Mouse (Mus musculus): ENCODE data around the gene Ly6g6e. TPM values are rescaled to one million over a fixed set of nuclear protein-coding genes. Genes with fewer than 3 reads are reported as not detected.
A peak's percentile ranks its signal among the peaks of the same experiment; 100 is the strongest.
"Not testable (repeated sequence)": the region's sequence is repeated elsewhere in the genome, so short reads cannot be mapped to it uniquely, and the experiment has no call there.

Gene Ly6g6e
- polyA plus RNA-seq (2015; fragmentation: Nextera tagmentation; extraction: Ambion mirVana): 1.7 and 2.3 TPM in 2 replicates

GRCm38 (mm10) chr17:35076507-35077176 is at the start of gene Ly6g6e:
Ly6g6e (plus strand) TSS chr17:35076902.
- WGBS: 29% methylated on average over 10 of the region's 10 CpGs
- H3K4me1 ChIP-seq: peaks cover 23% of the 10 kb centered on the region
- H3K36me3 ChIP-seq (ENCODE audit: poor library complexity, severe bottlenecking): no peaks in the 10 kb centered on the region
- no peaks in the 10 kb centered on the region for H3K27me3 ChIP-seq
- peak; percentile 79; the same call in 1 of the 2 replicates for ATAC-seq
- peak within 1 kb of the TSS; percentile 16 for H3K4me3 ChIP-seq
- no peaks in the 10 kb centered on the region for H3K9me3 ChIP-seq (replicated peaks)
- H3K9ac ChIP-seq: peak within 1 kb of the TSS; percentile 43
- peak within 1 kb of the TSS; percentile 44; the same call in 1 of the 2 replicates for H3K27ac ChIP-seq
- H3K4me2 ChIP-seq: peak within 1 kb of the TSS; percentile 46

GRCm38 (mm10) chr17:35027277-35028068 is 49.2 kb upstream of the Ly6g6e start, which contains the start of gene Sapcd1:
Sapcd1 (minus strand) TSS chr17:35028016.
- Histone ChIP-seq H3K9ac (peak within 1 kb of the TSS; percentile 52), H3K27me3 (0 out of 2 replicates have a peak, but pooled peaks cover 4% of the 10 kb centered on the region), H3K4me2 (peak within 1 kb of the TSS; percentile 43), H3K4me1 (peaks cover 36% of the 10 kb centered on the region), H3K36me3 (ENCODE audit: poor library complexity, severe bottlenecking) (no peaks in the 10 kb centered on the region), H3K27ac (peak within 1 kb of the TSS; percentile 82), H3K9me3 (replicated peaks) (no peaks in the 10 kb centered on the region), H3K4me3 (peak within 1 kb of the TSS; percentile 17)
- ATAC-seq: peak; percentile 89
- WGBS: 24% methylated on average over 13 of the region's 13 CpGs

GRCm38 (mm10) chr17:35028315-35028714 is 48.4 kb upstream of the Ly6g6e start:
- H3K4me2 ChIP-seq: no peak overlapping the region
- no peaks in the 10 kb centered on the region for H3K36me3 ChIP-seq (ENCODE audit: poor library complexity, severe bottlenecking)
- 0 out of 2 replicates have a peak overlapping the region, but pooled peaks have one; percentile 37 for H3K9ac ChIP-seq
- H3K4me1 ChIP-seq: peaks cover 36% of the 10 kb centered on the region
- H3K27me3 ChIP-seq: 0 out of 2 replicates have a peak, but pooled peaks cover 4% of the 10 kb centered on the region
- no peaks in the 10 kb centered on the region for H3K9me3 ChIP-seq (replicated peaks)
- no peak overlapping the region for H3K4me3 ChIP-seq
- ATAC-seq: no peak
- 82% methylated on average over 2 of the region's 2 CpGs for WGBS
- H3K27ac ChIP-seq: peak overlapping the region; percentile 82; the same call in 1 of the 2 replicates

GRCm38 (mm10) chr17:35029691-35030532 is 46.8 kb upstream of the Ly6g6e start:
- Histone ChIP-seq H3K4me2 (peak overlapping the region; percentile 27; the same call in 1 of the 2 replicates), H3K9me3 (replicated peaks) (no peaks in the 10 kb centered on the region), H3K9ac (peak overlapping the region; percentile 35), H3K27ac (no peak overlapping the region), H3K27me3 (0 out of 2 replicates have a peak, but pooled peaks cover 4% of the 10 kb centered on the region), H3K36me3 (ENCODE audit: poor library complexity, severe bottlenecking) (no peaks in the 10 kb centered on the region), H3K4me3 (no peak overlapping the region), H3K4me1 (peaks cover 36% of the 10 kb centered on the region)
- 33% methylated on average over 19 of the region's 19 CpGs for WGBS
- ATAC-seq: no peak

GRCm38 (mm10) chr17:35031272-35031671 is 45.4 kb upstream of the Ly6g6e start:
- ATAC-seq: no peak
- H3K9ac ChIP-seq: no peak overlapping the region
- 91% methylated on average over 11 of the region's 11 CpGs for WGBS
- peaks cover 30% of the 10 kb centered on the region for H3K4me1 ChIP-seq
- H3K27me3 ChIP-seq: 0 out of 2 replicates have a peak, but pooled peaks cover 4% of the 10 kb centered on the region
- no peaks in the 10 kb centered on the region for H3K9me3 ChIP-seq (replicated peaks)
- no peak overlapping the region for H3K4me3 ChIP-seq
- H3K36me3 ChIP-seq (ENCODE audit: poor library complexity, severe bottlenecking): no peaks in the 10 kb centered on the region
- no peak overlapping the region for H3K27ac ChIP-seq
- H3K4me2 ChIP-seq: no peak overlapping the region

GRCm38 (mm10) chr17:35031880-35032279 is 44.8 kb upstream of the Ly6g6e start:
- peaks cover 25% of the 10 kb centered on the region for H3K4me1 ChIP-seq
- H3K4me2 ChIP-seq: no peak overlapping the region
- H3K36me3 ChIP-seq (ENCODE audit: poor library complexity, severe bottlenecking): no peaks in the 10 kb centered on the region
- no peak overlapping the region for H3K27ac ChIP-seq
- WGBS: 75% methylated on average over 6 of the region's 7 CpGs
- H3K27me3 ChIP-seq: 0 out of 2 replicates have a peak, but pooled peaks cover 4% of the 10 kb centered on the region
- H3K9ac ChIP-seq: no peak overlapping the region
- no peak for ATAC-seq
- no peak overlapping the region for H3K4me3 ChIP-seq
- H3K9me3 ChIP-seq (replicated peaks): no peaks in the 10 kb centered on the region

- H3K9ac ChIP-seq: no peak overlapping the region
- H3K36me3 ChIP-seq (ENCODE audit: poor library complexity, severe bottlenecking): no peaks in the 10 kb centered on the region
- 82% methylated on average over 8 of the region's 8 CpGs for WGBS
- H3K9me3 ChIP-seq (replicated peaks): no peaks in the 10 kb centered on the region
- peaks cover 22% of the 10 kb centered on the region for H3K4me1 ChIP-seq
- H3K4me3 ChIP-seq: no peak overlapping the region
- no peak overlapping the region for H3K4me2 ChIP-seq
- 0 out of 2 replicates have a peak, but pooled peaks cover 4% of the 10 kb centered on the region for H3K27me3 ChIP-seq
- no peak for ATAC-seq
- H3K27ac ChIP-seq: no peak overlapping the region
Observed at GRCm38 (mm10) chr17:35032323-35032870, 44.3 kb upstream of the Ly6g6e start.

GRCm38 (mm10) chr17:35033703-35034102 is 43.0 kb upstream of the Ly6g6e start:
- not testable (repeated sequence) for H3K4me2 ChIP-seq; H3K4me3 ChIP-seq; H3K36me3 ChIP-seq (ENCODE audit: poor library complexity, severe bottlenecking); H3K27ac ChIP-seq; ATAC-seq; H3K9ac ChIP-seq; H3K4me1 ChIP-seq; H3K27me3 ChIP-seq; H3K9me3 ChIP-seq (replicated peaks)
- 59% methylated on average over 1 of the region's 1 CpGs for WGBS

GRCm38 (mm10) chr17:35034896-35035295 is 41.8 kb upstream of the Ly6g6e start:
- H3K9ac ChIP-seq: no peak overlapping the region
- peaks cover 2% of the 10 kb centered on the region for H3K4me1 ChIP-seq
- H3K27ac ChIP-seq: no peak overlapping the region
- H3K4me3 ChIP-seq: no peak overlapping the region
- WGBS: 79% methylated on average over 6 of the region's 6 CpGs
- no peak for ATAC-seq
- no peaks in the 10 kb centered on the region for H3K9me3 ChIP-seq (replicated peaks)
- H3K27me3 ChIP-seq: no peaks in the 10 kb centered on the region
- H3K36me3 ChIP-seq (ENCODE audit: poor library complexity, severe bottlenecking): no peaks in the 10 kb centered on the region
- H3K4me2 ChIP-seq: no peak overlapping the region

- no peaks in the 10 kb centered on the region for H3K4me1 ChIP-seq
- H3K9me3 ChIP-seq (replicated peaks): no peaks in the 10 kb centered on the region
- H3K4me3 ChIP-seq: no peak overlapping the region
- H3K4me2 ChIP-seq: no peak overlapping the region
- no peak overlapping the region for H3K27ac ChIP-seq
- no peak overlapping the region for H3K9ac ChIP-seq
- H3K27me3 ChIP-seq: no peaks in the 10 kb centered on the region
- no peak for ATAC-seq
- no peaks in the 10 kb centered on the region for H3K36me3 ChIP-seq (ENCODE audit: poor library complexity, severe bottlenecking)
- 87% methylated on average over 11 of the region's 11 CpGs for WGBS
Observed at GRCm38 (mm10) chr17:35039121-35039873, 37.4 kb upstream of the Ly6g6e start.

- no peaks in the 10 kb centered on the region for H3K27me3 ChIP-seq
- WGBS: 92% methylated on average over 4 of the region's 4 CpGs
- no peaks in the 10 kb centered on the region for H3K9me3 ChIP-seq (replicated peaks)
- no peak overlapping the region for H3K4me3 ChIP-seq
- H3K36me3 ChIP-seq (ENCODE audit: poor library complexity, severe bottlenecking): no peaks in the 10 kb centered on the region
- ATAC-seq: no peak
- peaks cover 26% of the 10 kb centered on the region for H3K4me1 ChIP-seq
- no peak overlapping the region for H3K27ac ChIP-seq
- no peak overlapping the region for H3K4me2 ChIP-seq
- no peak overlapping the region for H3K9ac ChIP-seq
Observed at GRCm38 (mm10) chr17:35043794-35044193, 32.9 kb upstream of the Ly6g6e start.
